Mouse (Mus musculus): ENCODE data around the gene Kcng1.

Gene Kcng1

DNA sequence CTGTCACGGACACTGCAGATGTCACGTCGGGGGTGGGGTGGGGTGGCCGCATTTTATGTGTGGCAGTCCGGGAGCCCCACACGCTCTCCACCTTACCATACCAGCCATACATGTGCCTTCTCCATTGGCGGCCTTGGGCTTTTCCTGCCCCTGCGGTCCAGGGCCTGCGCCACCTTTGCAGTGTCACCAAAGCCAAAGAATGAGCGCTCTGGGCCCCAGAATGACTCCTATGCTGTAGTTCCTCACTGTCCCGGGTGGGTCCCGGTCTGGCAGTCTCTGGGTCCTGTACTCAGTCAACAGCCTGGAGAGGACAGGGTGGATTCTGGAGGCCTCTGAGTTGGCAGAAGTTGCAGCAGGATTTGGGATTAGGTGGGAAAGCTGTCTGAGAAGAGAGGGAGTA, at the start of gene Kcng1:
TSS of gene Kcng1 (minus strand) at position 155 of the 400 bp plus-strand sequence.
- peak in 1 of 2 experiments; percentile 38 for DNase-seq

DNA sequence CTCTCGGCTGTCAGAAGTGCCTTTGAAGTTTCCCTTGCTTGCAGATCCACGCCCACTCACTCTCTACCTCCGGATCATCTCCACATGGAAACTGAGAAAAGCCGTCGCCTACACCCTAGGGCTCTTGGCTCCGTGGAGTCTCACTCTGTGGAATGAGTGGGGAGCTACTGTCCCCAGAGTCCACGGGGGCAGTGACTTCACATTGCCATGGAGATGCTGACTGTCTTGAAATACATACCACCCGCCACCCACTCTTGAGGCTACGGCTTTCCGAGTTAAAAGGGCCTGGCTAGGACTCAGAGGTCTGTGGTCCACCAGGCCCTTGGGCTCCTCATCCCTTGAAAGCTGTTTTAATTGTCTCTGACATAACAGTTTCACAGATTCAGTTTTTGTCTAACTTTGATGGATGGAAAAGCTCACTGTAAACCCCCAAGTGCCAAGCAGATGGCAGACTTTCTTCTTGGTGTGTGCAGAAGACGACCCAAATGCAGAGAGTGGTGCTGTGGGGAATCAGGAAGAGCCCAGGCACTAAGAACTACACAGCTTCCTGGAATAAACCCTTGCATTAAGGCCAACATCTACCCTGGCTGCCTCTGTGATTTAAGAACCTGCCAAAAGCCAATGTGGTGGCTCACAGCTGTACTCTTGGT, 49.0 kb upstream of the Kcng1 start:
- no peak for DNase-seq

- DNase-seq = no peak
These were observed 40.3 kb upstream of the Kcng1 start for GRCm38 (mm10) chr2:168321716-168322374.

GRCm38 (mm10) chr2:168320388-168321182, 39.0 kb upstream of the Kcng1 start:
- DNase-seq = no peak

DNA sequence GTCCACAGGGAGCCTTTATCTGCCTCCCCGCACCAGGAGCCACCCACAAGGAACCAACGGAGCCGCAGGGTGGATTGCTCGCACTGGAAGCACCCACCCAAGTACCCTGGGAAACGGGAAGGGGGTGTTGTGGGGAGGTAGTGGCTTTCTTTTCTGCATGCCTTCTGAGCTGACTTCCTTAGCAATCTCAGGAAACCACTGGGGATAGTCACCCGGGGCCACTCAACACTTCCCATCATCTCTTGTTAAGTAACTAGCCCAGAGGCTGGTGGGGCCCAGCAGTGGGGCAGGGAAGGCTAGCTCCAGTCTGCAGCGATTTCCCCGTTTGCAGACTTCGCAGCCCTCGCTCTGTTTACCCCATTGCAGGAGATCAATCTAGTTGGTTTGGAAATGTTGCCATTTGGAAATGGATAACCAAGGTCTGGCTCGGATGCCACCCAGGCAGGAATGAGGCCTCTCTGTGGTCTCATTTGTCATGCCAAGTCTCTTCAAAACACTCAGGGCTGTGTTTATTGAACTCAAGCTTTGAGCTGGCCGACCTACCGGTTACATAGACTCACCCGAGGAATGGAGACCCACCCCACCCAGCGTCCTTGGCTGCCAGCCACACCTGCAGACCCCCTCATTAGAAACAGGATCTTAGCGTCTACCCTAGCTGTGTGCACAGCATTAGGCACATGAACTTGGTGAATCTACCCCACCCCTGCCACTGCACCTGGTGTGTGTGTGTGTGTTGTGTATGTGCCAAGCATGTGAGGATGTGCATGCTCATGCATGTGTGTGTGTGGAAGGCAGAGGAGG, 33.3 kb upstream of the Kcng1 start:
- DNase-seq = peak in 1 of 2 experiments; percentile 6

DNA sequence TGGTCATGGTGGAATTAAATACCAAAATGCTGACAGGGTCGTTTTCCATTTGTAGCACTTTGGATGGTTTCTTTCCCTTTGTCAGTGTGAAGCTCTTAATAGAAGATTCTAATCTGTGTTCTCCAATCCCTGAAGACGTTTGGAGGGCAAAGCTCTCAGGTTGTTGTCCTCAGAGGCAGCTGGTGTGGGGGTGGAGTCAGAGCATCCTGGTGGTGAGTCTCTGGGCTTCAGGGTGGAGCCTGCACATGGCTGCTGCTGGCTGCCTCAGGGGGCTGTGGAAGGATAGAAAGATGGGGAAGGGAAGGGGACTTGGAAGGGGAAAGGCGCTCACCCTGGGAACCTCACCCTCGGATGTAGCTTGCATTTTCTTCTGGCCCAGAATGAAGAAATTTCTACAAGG, 31.0 kb upstream of the Kcng1 start:
- DNase-seq = no peak

DNA sequence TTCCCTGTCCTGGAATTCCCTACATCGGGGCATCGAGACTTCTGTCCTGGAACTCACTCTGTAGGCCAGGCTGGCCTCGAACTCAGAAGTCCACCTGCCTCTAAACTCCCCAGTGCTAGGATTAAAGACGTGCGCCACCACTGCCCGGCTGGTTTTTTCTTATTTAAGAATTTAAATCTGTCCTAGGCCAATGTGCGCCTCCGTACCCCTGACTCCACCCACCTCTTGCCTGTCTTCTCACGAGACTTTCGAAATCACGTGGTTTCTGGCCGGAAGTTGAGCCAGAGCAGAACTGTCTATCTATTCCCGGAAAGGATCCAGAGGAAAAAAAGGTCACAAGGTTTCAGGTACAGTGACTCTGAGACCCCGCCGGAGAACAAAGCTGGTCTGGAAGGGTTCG, 29.5 kb upstream of the Kcng1 start:
- no peak for DNase-seq

GRCm38 (mm10) chr2:168308916-168309315, 27.4 kb upstream of the Kcng1 start:
- no peak for DNase-seq

GRCm38 (mm10) chr2:168299650-168300049, 18.1 kb upstream of the Kcng1 start:
- no peak for DNase-seq

- no peak for DNase-seq
These were observed 15.0 kb upstream of the Kcng1 start for GRCm38 (mm10) chr2:168296530-168296929.

- DNase-seq = no peak
These were observed 11.0 kb upstream of the Kcng1 start for GRCm38 (mm10) chr2:168292521-168292920.

- no peak for DNase-seq
These were observed 10.5 kb upstream of the Kcng1 start for GRCm38 (mm10) chr2:168292041-168292440.

GRCm38 (mm10) chr2:168289851-168290250, 8.3 kb upstream of the Kcng1 start:
- no peak for DNase-seq

DNA sequence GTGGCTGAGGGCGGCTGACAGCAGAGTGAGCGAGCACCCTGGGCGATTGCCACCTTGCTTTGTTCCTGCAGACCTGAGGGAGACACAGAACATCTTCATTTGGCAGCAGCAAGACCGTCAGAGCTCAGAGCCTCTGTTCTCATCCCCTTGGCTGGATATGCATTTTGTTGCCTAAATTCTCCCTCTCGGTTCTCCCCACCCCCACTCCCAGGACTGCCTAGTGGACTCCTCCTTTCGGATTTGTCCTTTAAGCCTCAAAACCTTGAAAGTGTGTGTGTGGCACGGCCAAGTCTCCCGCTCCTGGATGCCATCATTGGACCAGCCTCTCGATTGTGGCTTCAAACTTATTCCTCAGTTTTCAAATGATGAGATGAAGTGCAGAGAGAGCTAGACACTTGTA, 7.5 kb upstream of the Kcng1 start:
- DNase-seq = no peak

DNA sequence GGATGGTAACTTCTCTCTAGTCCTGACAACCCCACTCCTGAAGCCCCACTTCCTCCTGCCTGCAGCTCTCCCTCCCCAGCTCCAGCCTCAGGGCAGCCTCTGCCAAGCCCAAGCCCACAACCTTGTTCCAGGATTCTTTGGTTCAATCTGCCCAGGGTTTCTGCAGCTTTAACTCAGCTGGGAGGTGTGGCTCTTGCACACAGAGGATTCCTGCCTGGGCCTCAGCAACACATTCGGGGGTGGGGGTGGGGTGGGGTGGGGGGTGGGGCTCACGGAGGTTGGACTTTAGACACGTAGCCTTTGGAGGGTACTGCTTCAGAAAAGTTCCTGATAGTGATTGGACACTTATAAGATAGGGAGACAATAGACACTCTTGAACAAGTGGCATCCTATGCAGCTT, 5.5 kb upstream of the Kcng1 start:
- no peak for DNase-seq

DNA sequence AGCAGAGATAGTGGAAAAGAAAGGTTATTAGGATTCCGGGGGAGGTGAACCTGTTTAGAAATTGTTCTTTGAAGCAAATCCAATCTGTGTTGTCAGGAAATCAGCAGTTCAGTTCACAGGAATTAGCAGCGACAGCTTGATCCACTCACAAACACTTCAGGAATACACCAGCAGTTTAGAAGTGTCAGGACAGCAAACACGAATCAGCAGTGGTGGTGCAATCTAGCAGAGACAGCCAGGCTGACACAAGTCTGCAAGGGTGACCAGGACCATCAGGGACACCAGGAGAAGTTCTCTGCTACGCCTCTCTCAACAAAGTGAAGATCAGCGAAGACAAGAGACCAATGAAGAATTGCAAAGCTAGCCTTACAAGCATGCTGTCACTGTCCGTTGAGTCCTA, 3.6 kb upstream of the Kcng1 start:
- DNase-seq = no peak

- peak; percentile 57 to 84 for DNase-seq
These were observed 581 bp downstream of the Kcng1 start for GRCm38 (mm10) chr2:168280729-168281581.

GRCm38 (mm10) chr2:168274374-168274935, 7.1 kb downstream of the Kcng1 start:
- peak; percentile 64 to 84 for DNase-seq

DNA sequence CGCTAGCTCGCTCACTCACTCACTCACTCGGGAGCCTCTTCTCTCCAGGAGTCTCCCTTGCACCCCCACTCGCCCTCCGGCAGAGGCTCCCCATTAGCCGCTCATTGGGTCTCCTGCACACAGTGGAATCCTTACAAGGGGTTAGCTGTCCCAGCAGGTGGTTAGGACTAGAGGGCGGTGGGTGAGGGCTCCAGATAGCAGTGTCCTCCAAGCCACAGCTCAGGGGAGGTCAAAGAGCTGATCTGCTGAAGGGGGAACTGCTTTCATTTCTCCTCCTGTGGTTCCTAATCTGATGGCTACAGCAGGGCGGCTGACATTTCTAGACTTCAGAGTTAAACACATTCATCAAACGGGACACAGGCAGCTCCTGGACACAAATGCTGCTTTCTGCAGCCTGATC, 8.1 kb downstream of the Kcng1 start:
- DNase-seq = no peak

GRCm38 (mm10) chr2:168268033-168268432, 13.5 kb downstream of the Kcng1 start:
- DNase-seq = peak in 1 of 2 experiments; percentile 51

DNA sequence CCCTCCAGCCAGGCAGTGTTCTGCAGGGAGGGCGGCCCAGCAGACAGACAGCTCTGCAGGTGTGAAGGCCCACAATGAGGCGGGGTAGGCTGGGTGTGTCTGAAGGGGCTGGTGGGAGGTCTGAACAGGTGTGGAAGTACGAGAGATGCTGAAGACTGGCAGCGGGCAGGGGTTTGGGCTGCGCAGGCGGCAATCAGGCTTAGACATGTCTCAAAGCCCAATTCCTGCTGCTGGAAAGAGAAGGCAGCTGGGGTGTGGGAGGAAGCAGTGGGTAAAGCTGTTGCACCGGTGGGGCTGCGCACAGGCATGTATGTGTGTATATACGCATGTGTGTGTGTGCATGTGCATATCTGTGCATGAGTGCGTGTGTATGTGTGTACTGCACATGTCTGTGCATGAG, 20.6 kb downstream of the Kcng1 start:
- no peak for DNase-seq

- DNase-seq = no peak
These were observed 21.4 kb downstream of the Kcng1 start for GRCm38 (mm10) chr2:168260124-168260523.
